Mouse (Mus musculus): ENCODE data around the gene Srsf3. TPM values are rescaled to one million over a fixed set of nuclear protein-coding genes. Genes with fewer than 3 reads are reported as not detected.
A peak's percentile ranks its signal among the peaks of the same experiment; 100 is the strongest.

Srsf3 gene
- polyA plus RNA-seq, 1 experiment from 2014 or later: 605 TPM

GRCm38 (mm10) chr17:29073313-29073712, 40.9 kb downstream of the Srsf3 start:
- peaks cover 56% of the 10 kb centered on the region for H3K4me1 ChIP-seq
- H3K4me2 ChIP-seq: no peak overlapping the region
- H3K27me3 ChIP-seq: no peaks in the 10 kb centered on the region
- 26% methylated on average over 5 of the region's 5 CpGs for WGBS
- H3K9me3 ChIP-seq (replicated peaks): no peaks in the 10 kb centered on the region
- H3K36me3 ChIP-seq: no peaks in the 10 kb centered on the region
- no peak overlapping the region for H3K4me3 ChIP-seq (replicated peaks)
- no peak overlapping the region for H3K27ac ChIP-seq
- no peak for ATAC-seq (replicated peaks; ENCODE audit: low FRiP score)
- H3K9ac ChIP-seq: no peak overlapping the region

GRCm38 (mm10) chr17:29074085-29074484, 41.7 kb downstream of the Srsf3 start:
- Histone ChIP-seq H3K27ac (no peak overlapping the region), H3K4me2 (no peak overlapping the region), H3K9ac (no peak overlapping the region), H3K36me3 (no peaks in the 10 kb centered on the region), H3K4me1 (peaks cover 56% of the 10 kb centered on the region), H3K4me3 (replicated peaks) (no peak overlapping the region), H3K9me3 (replicated peaks) (no peaks in the 10 kb centered on the region), H3K27me3 (no peaks in the 10 kb centered on the region)
- ATAC-seq (replicated peaks; ENCODE audit: low FRiP score): no peak
- WGBS: 84% methylated on average over 13 of the region's 13 CpGs

- H3K36me3 ChIP-seq: no peaks in the 10 kb centered on the region
Measured at GRCm38 (mm10) chr17:29076235-29076634, 43.8 kb downstream of the Srsf3 start.

GRCm38 (mm10) chr17:29077786-29078509, 45.5 kb downstream of the Srsf3 start:
- Histone ChIP-seq H3K9me3 (replicated peaks) (no peaks in the 10 kb centered on the region), H3K4me2 (peak overlapping the region; percentile 56), H3K27me3 (peaks cover 15% of the 10 kb centered on the region), H3K27ac (no peak overlapping the region), H3K9ac (no peak overlapping the region), H3K4me3 (replicated peaks) (peak overlapping the region; percentile 30), H3K4me1 (peaks cover 40% of the 10 kb centered on the region), H3K36me3 (no peaks in the 10 kb centered on the region)
- no peak for ATAC-seq (replicated peaks; ENCODE audit: low FRiP score)
- 17% methylated on average over 14 of the region's 14 CpGs for WGBS

More at GRCm38 (mm10) chr17:29076235-29076634, 43.8 kb downstream of the Srsf3 start:
- Histone ChIP-seq H3K4me2 (no peak overlapping the region), H3K9me3 (replicated peaks) (no peaks in the 10 kb centered on the region), H3K27ac (no peak overlapping the region), H3K27me3 (peaks cover 5% of the 10 kb centered on the region), H3K9ac (no peak overlapping the region), H3K4me1 (peaks cover 48% of the 10 kb centered on the region), H3K4me3 (replicated peaks) (no peak overlapping the region)
- ATAC-seq (replicated peaks; ENCODE audit: low FRiP score): no peak
- WGBS: 88% methylated on average over 8 of the region's 8 CpGs

GRCm38 (mm10) chr17:29078519-29079383, 46.3 kb downstream of the Srsf3 start:
- no peak; the same call in 1 of the 2 replicates for ATAC-seq (replicated peaks; ENCODE audit: low FRiP score)
- no peak overlapping the region for H3K27ac ChIP-seq
- H3K4me3 ChIP-seq (replicated peaks): peak overlapping the region; percentile 30
- H3K9ac ChIP-seq: no peak overlapping the region
- no peaks in the 10 kb centered on the region for H3K36me3 ChIP-seq
- no peaks in the 10 kb centered on the region for H3K9me3 ChIP-seq (replicated peaks)
- H3K4me2 ChIP-seq: peak overlapping the region; percentile 56
- peaks cover 15% of the 10 kb centered on the region for H3K27me3 ChIP-seq
- H3K4me1 ChIP-seq: peaks cover 32% of the 10 kb centered on the region
- WGBS: 11% methylated on average over 25 of the region's 25 CpGs

GRCm38 (mm10) chr17:29080758-29081617, 48.6 kb downstream of the Srsf3 start:
- Histone ChIP-seq H3K27me3 (peaks cover 15% of the 10 kb centered on the region), H3K4me3 (replicated peaks) (no peak overlapping the region), H3K27ac (no peak overlapping the region), H3K4me2 (peak overlapping the region; percentile 30), H3K9me3 (replicated peaks) (no peaks in the 10 kb centered on the region), H3K36me3 (no peaks in the 10 kb centered on the region), H3K9ac (no peak overlapping the region), H3K4me1 (peaks cover 29% of the 10 kb centered on the region)
- 5% methylated on average over 23 of the region's 23 CpGs for WGBS
- peak; percentile 61 for ATAC-seq (replicated peaks; ENCODE audit: low FRiP score)

GRCm38 (mm10) chr17:29081618-29082381, 49.4 kb downstream of the Srsf3 start:
- Histone ChIP-seq H3K4me2 (peak overlapping the region; percentile 30), H3K4me1 (peaks cover 29% of the 10 kb centered on the region), H3K27ac (no peak overlapping the region), H3K4me3 (replicated peaks) (no peak overlapping the region; the same call in 1 of the 2 replicates), H3K9me3 (replicated peaks) (no peaks in the 10 kb centered on the region), H3K27me3 (peaks cover 15% of the 10 kb centered on the region), H3K36me3 (no peaks in the 10 kb centered on the region), H3K9ac (no peak overlapping the region)
- no peak for ATAC-seq (replicated peaks; ENCODE audit: low FRiP score)
- 12% methylated on average over 21 of the region's 21 CpGs for WGBS

GRCm38 (mm10) chr17:29083586-29083985, 51.2 kb downstream of the Srsf3 start:
- peaks cover 15% of the 10 kb centered on the region for H3K27me3 ChIP-seq
- no peak overlapping the region for H3K4me3 ChIP-seq (replicated peaks)
- peaks cover 23% of the 10 kb centered on the region for H3K4me1 ChIP-seq
- WGBS: 89% methylated on average over 8 of the region's 8 CpGs
- ATAC-seq (replicated peaks; ENCODE audit: low FRiP score): no peak
- no peaks in the 10 kb centered on the region for H3K9me3 ChIP-seq (replicated peaks)
- H3K27ac ChIP-seq: no peak overlapping the region
- no peak overlapping the region for H3K4me2 ChIP-seq
- no peaks in the 10 kb centered on the region for H3K36me3 ChIP-seq
- H3K9ac ChIP-seq: no peak overlapping the region

GRCm38 (mm10) chr17:29084656-29085055, 52.2 kb downstream of the Srsf3 start:
- no peak overlapping the region for H3K9ac ChIP-seq
- H3K27me3 ChIP-seq: peaks cover 15% of the 10 kb centered on the region
- H3K4me3 ChIP-seq (replicated peaks): no peak overlapping the region
- H3K4me1 ChIP-seq: peaks cover 16% of the 10 kb centered on the region
- no peaks in the 10 kb centered on the region for H3K36me3 ChIP-seq
- ATAC-seq (replicated peaks; ENCODE audit: low FRiP score): no peak
- no peaks in the 10 kb centered on the region for H3K9me3 ChIP-seq (replicated peaks)
- H3K4me2 ChIP-seq: no peak overlapping the region
- H3K27ac ChIP-seq: no peak overlapping the region
- WGBS: 74% methylated on average over 7 of the region's 7 CpGs

GRCm38 (mm10) chr17:29085266-29085665, 52.8 kb downstream of the Srsf3 start:
- 77% methylated on average over 10 of the region's 10 CpGs for WGBS
- Histone ChIP-seq H3K36me3 (no peaks in the 10 kb centered on the region), H3K9ac (no peak overlapping the region), H3K4me1 (peaks cover 16% of the 10 kb centered on the region), H3K27me3 (peaks cover 15% of the 10 kb centered on the region), H3K9me3 (replicated peaks) (no peaks in the 10 kb centered on the region), H3K4me2 (no peak overlapping the region), H3K27ac (no peak overlapping the region), H3K4me3 (replicated peaks) (no peak overlapping the region)
- ATAC-seq (replicated peaks; ENCODE audit: low FRiP score): no peak

- Histone ChIP-seq H3K36me3 (no peaks in the 10 kb centered on the region), H3K27me3 (peaks cover 8% of the 10 kb centered on the region), H3K4me3 (replicated peaks) (no peak overlapping the region), H3K4me2 (no peak overlapping the region), H3K27ac (no peak overlapping the region), H3K9ac (no peak overlapping the region), H3K4me1 (peaks cover under 1% of the 10 kb centered on the region; the same call in 1 of the 2 replicates), H3K9me3 (replicated peaks) (no peaks in the 10 kb centered on the region)
- WGBS: 78% methylated on average over 4 of the region's 4 CpGs
- ATAC-seq (replicated peaks; ENCODE audit: low FRiP score): no peak
Measured at GRCm38 (mm10) chr17:29086916-29087315, 54.5 kb downstream of the Srsf3 start.
